Mouse (Mus musculus) hindbrain, postnatal 0 days (tissue): ENCODE results near the gene Gm30191. TPM values are rescaled to one million over a fixed set of nuclear protein-coding genes. Genes with fewer than 3 reads are reported as not detected.
A peak's percentile ranks its signal among the peaks of the same experiment; 100 is the strongest.
"Not testable (repeated sequence)": the region's sequence is repeated elsewhere in the genome, so short reads cannot be mapped to it uniquely, and the experiment has no call there.

Experiments
- ATAC-seq: fragments of 200-750 bp; cut with Nextera tagmentation; 2 replicates; pipeline ENCODE4 v1.8.0; 2017; ENCODE audit warnings: mild to moderate bottlenecking, moderate TSS enrichment, moderate library complexity
- DNase-seq: peaks from one replicate; pipeline ENCODE4 v3.0.0-alpha.2; 2015; ENCODE audit warnings: low spot score
- H3K27ac ChIP-seq: fragments of 300-500 bp; sonication (generic); 2 replicates; pipeline ENCODE4 v1.5.1; 2014; ENCODE audit warnings: mild to moderate bottlenecking
- H3K27me3 ChIP-seq: fragments of 300-500 bp; sonication (generic); 2 replicates; pipeline ENCODE4 v1.6.1; 2014; ENCODE audit warnings: low read length, mixed read lengths; ENCODE audit not compliant: insufficient read depth
- H3K36me3 ChIP-seq: fragments of 300-500 bp; sonication (generic); 2 replicates; pipeline ENCODE4 v1.6.1; 2014; ENCODE audit warnings: low read length, mixed read lengths; ENCODE audit not compliant: insufficient read depth
- H3K4me1 ChIP-seq: fragments of 300-500 bp; sonication (generic); 2 replicates; pipeline ENCODE4 v1.6.1; 2014; ENCODE audit warnings: antibody characterized with exemption, low read length, mixed read lengths; ENCODE audit not compliant: insufficient read depth
- H3K4me2 ChIP-seq: fragments of 300-500 bp; sonication (generic); 2 replicates; pipeline ENCODE4 v1.6.1; 2014; ENCODE audit warnings: low read depth, mild to moderate bottlenecking, low read length, moderate library complexity, mixed read lengths
- H3K4me3 ChIP-seq: fragments of 300-500 bp; sonication (generic); 2 replicates; pipeline ENCODE4 v1.5.1; 2014; ENCODE audit warnings: low read length
- H3K9ac ChIP-seq: fragments of 300-500 bp; sonication (generic); replicated peaks from 2 replicates; pipeline ENCODE4 v1.6.1; 2014; ENCODE audit warnings: mild to moderate bottlenecking, low read length, moderate library complexity, mixed read lengths
- H3K9me3 ChIP-seq: fragments of 300-500 bp; sonication (generic); 2 replicates; pipeline ENCODE4 v1.6.1; 2016; ENCODE audit warnings: low read length, mixed read lengths
- CTCF ChIP-seq: IDR thresholded peaks from 2 replicates; pipeline ENCODE4 v1.5.1; 2016; ENCODE audit warnings: antibody characterized with exemption, control low read depth, low read depth
- WGBS: fragments of 180-500 bp; shearing (Covaris S2); extraction: QIAGEN DNeasy Blood & Tissue Kit; methylation state at CpG from one replicate; pipeline ENCODE4 v1.1.7; 2014; 5-methylcytosine and 5-hydroxymethylcytosine counted together
- polyA plus RNA-seq: library from polyadenylated mRNA; unstranded; fragments of >200 nt; fragmentation: Nextera tagmentation; extraction: Ambion mirVana; gene quantifications from 2 replicates; pipeline ENCODE4 v1.2.1, GENCODE M21; 2015
- total RNA-seq: library from RNA; depleted of rRNA; stranded (reverse); fragments of >200 nt; gene quantifications from 2 replicates; pipeline ENCODE4 v1.2.3, GENCODE M21; 2014

Gene Gm30191
- total and polyA plus RNA-seq, 2 experiments from 2014 or later: 0.79 TPM; not detected in 1

- DNase-seq (peak; percentile 18), ATAC-seq (no peak)
- Histone ChIP-seq H3K4me3 (no peak overlapping the region), H3K27ac (no peak overlapping the region), H3K27me3 (no peaks in the 10 kb centered on the region), H3K9me3 (no peaks in the 10 kb centered on the region), H3K4me1 (no peaks in the 10 kb centered on the region), H3K9ac (no peak overlapping the region), H3K36me3 (no peaks in the 10 kb centered on the region), H3K4me2 (no peak overlapping the region)
- peak; percentile 1; the same call in 1 of the 2 replicates for TF ChIP-seq CTCF
- WGBS: 87% methylated on average over 19 of the region's 19 CpGs
Observed at GRCm38 (mm10) chr4:134268102-134268655, 21.4 kb downstream of the Gm30191 start.

- DNase-seq, H3K4me3 ChIP-seq, H3K27me3 ChIP-seq, ATAC-seq, H3K4me2 ChIP-seq, H3K9ac ChIP-seq, H3K27ac ChIP-seq, H3K4me1 ChIP-seq, H3K36me3 ChIP-seq, H3K9me3 ChIP-seq: not testable (repeated sequence)
Observed at GRCm38 (mm10) chr4:134269622-134270021, 22.9 kb downstream of the Gm30191 start.

DNA sequence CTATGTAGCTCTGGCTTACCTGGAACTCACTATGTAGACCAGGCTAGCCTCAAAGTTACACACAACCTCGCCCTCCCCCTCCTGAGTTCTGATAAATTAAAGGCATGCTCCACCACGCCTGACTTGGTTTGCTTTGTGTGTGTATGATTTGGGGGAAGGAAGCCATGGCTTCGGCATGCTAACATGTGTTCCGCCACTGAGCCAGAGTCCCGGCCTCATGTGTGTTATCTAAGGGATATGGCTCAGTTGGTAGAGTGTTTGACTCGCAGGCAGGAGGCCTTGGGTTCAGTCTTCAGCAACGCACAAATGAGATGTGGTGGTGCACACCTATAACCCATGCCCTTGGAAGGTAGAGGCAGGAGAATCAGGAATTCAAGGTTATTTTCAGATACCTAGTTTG is 25.2 kb downstream of the Gm30191 start:
- WGBS: 83% methylated on average over 7 of the region's 7 CpGs
- ATAC-seq: no peak
- Histone ChIP-seq H3K36me3 (peaks cover 4% of the 10 kb centered on the region), H3K27me3 (no peaks in the 10 kb centered on the region), H3K27ac (no peak overlapping the region), H3K9ac (no peak overlapping the region), H3K9me3 (no peaks in the 10 kb centered on the region), H3K4me2 (no peak overlapping the region), H3K4me3 (no peak overlapping the region), H3K4me1 (no peaks in the 10 kb centered on the region)
- no peak for TF ChIP-seq CTCF
- DNase-seq: no peak

DNA sequence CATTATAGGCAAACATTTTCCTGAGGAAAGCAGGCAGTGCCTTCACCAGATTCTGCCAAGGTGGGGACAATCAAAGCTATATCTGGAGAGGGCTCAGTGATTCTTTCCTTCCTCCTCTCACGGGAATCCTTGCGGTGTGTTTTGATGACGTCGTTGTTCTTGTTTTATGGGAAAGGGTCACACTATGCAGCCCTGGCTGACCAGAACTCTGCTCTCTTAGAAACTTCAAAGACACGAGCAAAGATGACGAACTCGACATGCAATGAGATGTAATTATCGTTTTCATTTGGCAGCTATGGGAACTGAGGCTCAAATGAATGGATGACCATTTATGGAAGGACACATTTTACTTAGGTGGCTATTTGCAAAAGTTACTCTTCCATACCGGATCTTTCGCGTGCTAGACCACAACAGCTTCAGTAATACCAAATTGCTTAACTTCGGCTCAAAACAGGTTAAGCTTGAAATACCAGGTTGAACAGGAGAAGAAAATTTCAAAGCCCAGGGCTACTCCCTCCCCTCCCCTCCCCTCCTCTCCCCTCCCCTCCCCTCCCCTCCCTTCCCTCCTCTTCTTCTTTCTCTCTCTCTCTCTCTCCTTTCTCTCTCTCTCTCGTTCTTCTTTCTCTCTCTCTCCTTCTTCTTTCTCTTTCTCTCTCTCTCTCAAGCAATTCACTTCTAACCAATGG is 26.1 kb downstream of the Gm30191 start:
- Histone ChIP-seq H3K27me3 (no peaks in the 10 kb centered on the region), H3K36me3 (peaks cover 12% of the 10 kb centered on the region), H3K4me2 (0 out of 2 replicates have a peak overlapping the region, but pooled peaks have one; percentile 5), H3K4me3 (no peak overlapping the region), H3K4me1 (no peaks in the 10 kb centered on the region), H3K9ac (no peak overlapping the region), H3K9me3 (no peaks in the 10 kb centered on the region), H3K27ac (no peak overlapping the region)
- ATAC-seq: no peak
- DNase-seq: no peak
- WGBS: 36% methylated on average over 12 of the region's 13 CpGs
- no peak for TF ChIP-seq CTCF

- H3K27me3 ChIP-seq: no peaks in the 10 kb centered on the region
- H3K9me3 ChIP-seq: no peaks in the 10 kb centered on the region
- ATAC-seq (no peak), DNase-seq (peak; percentile 34)
- peaks cover 18% of the 10 kb centered on the region for H3K36me3 ChIP-seq
- TF ChIP-seq CTCF: no peak
- 0 out of 2 replicates have a peak overlapping the region, but pooled peaks have one; percentile 5 for H3K4me2 ChIP-seq
- H3K9ac ChIP-seq: no peak overlapping the region
- no peak overlapping the region for H3K27ac ChIP-seq
- WGBS: 10% methylated on average over 14 of the region's 14 CpGs
- no peaks in the 10 kb centered on the region for H3K4me1 ChIP-seq
- H3K4me3 ChIP-seq: no peak overlapping the region
Observed at GRCm38 (mm10) chr4:134273417-134274345, 26.9 kb downstream of the Gm30191 start.

DNA sequence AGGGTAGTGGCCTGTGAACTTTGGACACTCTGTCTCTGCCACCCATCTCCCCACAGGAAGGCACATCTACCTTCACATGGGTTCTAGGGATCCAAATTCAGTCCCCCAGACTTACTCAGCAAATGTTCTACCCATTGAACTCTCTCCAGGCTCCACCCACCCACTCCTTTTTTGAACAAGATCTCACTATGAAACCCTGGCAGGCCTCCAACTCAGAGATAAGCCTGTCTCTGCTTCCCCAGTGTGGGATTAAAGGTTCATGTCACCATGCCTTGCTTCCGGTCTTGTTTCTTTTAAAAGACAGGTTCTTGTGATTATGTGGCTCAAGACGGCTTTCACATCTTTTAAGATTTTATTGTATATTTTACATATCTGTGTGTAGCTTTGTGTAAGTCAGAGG is 38.2 kb downstream of the Gm30191 start:
- DNase-seq (no peak), ATAC-seq (no peak)
- Histone ChIP-seq H3K9me3 (no peaks in the 10 kb centered on the region), H3K27ac (no peak overlapping the region), H3K36me3 (peaks cover 24% of the 10 kb centered on the region), H3K4me2 (no peak overlapping the region), H3K9ac (no peak overlapping the region), H3K27me3 (no peaks in the 10 kb centered on the region), H3K4me3 (no peak overlapping the region), H3K4me1 (peaks cover 8% of the 10 kb centered on the region; the same call in 1 of the 2 replicates)
- WGBS: 94% methylated on average over 2 of the region's 2 CpGs
- TF ChIP-seq CTCF: no peak
